Mouse (Mus musculus): ENCODE data around the gene Ngfr.

Gene Ngfr

DNA sequence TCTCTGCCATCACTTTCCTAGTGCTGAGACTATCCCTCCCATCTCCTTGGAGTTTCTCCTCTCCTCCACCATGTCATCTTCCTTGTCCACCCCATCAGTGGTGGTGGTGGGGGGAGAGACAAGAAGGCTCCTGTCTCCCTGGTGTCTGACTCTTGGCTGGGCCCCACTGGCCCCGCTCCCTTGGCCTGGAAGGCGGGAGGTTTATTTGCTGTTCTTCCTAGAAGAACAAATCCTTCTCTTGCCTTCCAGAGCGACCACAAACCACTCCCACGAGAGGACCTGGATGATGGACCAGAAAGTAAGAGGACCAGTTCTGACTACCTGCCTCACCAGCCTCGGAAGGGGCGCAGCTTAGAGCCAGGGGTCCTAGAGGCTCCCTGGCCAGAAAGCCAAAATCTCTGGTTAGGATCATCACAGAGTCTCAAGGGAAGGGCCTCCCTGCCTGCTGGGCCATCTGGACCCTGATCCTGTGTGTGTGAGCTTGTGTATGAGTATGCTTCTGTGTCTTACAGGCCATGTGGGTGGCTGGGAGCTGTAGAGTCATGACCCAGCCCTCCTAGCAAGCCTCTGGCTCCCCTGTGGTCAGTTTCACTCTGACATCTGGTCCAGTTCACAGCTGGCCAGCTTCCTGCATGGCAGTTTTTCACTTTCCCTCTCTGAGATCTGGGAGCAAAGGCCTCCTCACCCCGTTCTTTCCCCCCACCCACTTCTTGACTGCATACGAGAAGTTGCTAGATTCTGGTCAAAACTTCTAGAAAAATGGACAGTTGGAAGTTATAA lies 19.4 kb downstream of the Ngfr start:
- DNase-seq (ENCODE audit: low read depth, low spot score): no peak

DNA sequence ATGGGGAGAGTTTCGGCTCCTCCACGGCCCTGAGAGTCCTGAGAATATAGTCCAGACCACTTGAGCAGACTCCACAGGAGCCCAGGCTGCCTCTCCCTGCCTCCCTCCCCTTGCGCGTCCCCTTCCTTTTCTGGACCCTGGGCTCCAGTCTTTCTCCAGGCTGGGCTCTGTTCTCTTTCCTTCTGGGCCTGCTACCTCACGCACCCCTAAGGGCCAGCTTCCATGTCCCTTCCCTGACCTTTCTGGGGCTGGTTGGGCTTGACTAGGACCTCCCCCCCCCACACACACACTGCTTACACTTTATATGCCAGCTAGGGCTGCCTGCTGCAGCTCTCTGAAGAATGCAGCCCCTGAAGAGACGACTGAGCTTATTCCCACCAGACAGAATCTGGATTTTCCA lies 20.2 kb downstream of the Ngfr start:
- no peak for DNase-seq (ENCODE audit: low read depth, low spot score)

- no peak for DNase-seq (ENCODE audit: low read depth, low spot score)
Observed at GRCm38 (mm10) chr11:95565327-95565726, 22.2 kb downstream of the Ngfr start.

- DNase-seq (ENCODE audit: low read depth, low spot score): no peak
Observed at GRCm38 (mm10) chr11:95563849-95564248, 23.7 kb downstream of the Ngfr start.

- DNase-seq (ENCODE audit: low read depth, low spot score): no peak
Observed at GRCm38 (mm10) chr11:95560773-95561172, 26.8 kb downstream of the Ngfr start.

DNA sequence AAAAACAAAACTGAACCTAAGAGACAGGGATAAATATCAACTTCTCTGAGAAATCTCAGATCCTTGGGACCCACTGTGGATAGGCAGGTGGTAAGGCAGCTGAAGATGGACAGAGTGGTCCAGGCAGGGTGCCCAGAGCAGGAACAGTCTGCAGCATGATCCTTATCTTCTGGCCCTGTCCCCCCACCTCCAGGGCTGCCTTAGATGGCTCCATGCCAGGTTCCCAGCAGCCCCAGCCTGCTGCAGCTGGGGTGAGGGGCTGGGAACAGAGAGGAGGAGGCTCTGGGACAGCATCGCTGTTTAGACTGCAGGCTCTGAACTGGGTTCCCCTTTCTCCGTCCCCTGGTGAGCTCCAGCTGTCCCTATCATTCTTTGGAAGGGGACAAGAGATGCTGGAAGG lies 27.8 kb downstream of the Ngfr start:
- no peak for DNase-seq (ENCODE audit: low read depth, low spot score)

DNA sequence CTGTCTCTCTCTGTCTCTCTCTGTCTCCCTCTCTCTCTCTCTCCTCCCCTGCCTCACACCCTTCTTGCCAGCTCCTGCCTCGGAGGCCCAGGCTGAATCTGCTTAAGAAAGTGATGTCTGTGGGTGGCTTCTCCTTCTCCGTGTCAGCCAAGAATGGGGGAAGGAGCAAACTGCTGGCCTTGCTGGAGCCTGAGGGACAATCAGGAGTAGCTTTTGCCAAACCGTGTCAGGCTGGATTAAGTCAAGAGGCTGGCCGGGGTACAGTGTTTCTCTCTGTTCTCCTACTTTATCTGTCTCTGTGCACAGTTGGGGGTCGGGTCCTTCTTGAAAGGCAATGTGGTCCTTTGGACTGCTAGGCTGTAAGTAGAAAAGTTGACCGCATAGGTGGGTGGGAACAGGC lies 29.8 kb downstream of the Ngfr start:
- no peak for DNase-seq (ENCODE audit: low read depth, low spot score)

GRCm38 (mm10) chr11:95557032-95557431 lies 30.5 kb downstream of the Ngfr start:
- no peak for DNase-seq (ENCODE audit: low read depth, low spot score)

DNA sequence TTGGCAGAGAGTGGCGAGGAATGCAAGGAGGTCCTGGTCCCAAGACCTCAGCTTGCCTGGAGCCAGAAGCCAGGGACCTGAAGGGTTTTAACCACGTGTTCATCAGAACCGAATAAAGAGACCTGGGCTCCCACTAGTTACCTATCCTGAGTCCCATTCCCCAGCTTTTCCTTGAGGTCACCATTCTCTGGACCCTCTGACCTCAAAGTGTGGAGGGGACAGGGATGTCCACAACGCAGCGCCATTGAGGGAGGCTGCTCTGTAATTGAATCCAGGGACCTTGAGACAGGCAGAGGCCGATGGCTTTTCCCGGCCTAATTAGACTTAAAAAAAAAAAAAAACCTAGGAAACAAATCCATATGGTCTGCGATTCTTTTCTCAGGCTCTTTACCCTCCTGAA lies 32.3 kb downstream of the Ngfr start:
- no peak for DNase-seq (ENCODE audit: low read depth, low spot score)

- DNase-seq (ENCODE audit: low read depth, low spot score): no peak
Observed at GRCm38 (mm10) chr11:95550301-95551021, 37.1 kb downstream of the Ngfr start.

DNA sequence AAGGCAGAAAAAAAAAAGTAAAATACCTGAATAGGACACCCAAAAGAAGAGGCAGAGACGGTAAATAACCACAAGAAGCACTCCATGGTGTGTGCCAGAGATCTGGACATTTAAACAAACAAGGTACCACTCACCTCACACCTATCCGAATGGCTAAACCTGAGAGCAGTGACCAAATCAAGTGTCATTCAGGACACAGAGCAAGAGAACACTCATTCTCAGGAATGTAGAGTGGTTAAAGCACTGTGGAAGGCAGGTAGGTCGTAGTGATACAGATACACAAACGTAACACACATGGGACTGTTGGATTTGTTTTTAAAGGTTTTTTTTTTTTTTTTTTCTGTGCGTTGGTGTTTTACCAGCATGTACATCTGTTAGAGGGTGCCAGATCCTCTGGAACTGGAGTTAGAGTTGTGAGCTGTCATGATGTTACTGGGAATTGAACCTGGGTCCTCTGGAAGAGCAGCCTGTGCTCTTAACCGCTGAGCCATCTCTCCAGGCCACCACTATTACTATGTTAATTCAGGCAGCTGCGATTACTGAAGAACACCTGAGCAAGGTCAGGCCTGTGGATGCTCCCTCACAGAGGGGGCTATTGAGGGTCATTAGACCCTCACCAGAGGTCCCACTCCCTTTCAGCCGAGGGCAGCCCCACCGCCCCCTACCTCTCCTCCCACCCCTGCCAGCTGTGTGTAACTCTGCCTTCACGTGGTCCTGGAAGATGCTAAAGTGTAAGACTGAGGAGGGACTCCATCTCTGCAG lies 41.3 kb downstream of the Ngfr start:
- no peak for DNase-seq (ENCODE audit: low read depth, low spot score)

GRCm38 (mm10) chr11:95544546-95545327 lies 42.8 kb downstream of the Ngfr start:
- DNase-seq (ENCODE audit: low read depth, low spot score): no peak

- DNase-seq (ENCODE audit: low read depth, low spot score): no peak
Observed at GRCm38 (mm10) chr11:95540637-95541385, 46.7 kb downstream of the Ngfr start.

DNA sequence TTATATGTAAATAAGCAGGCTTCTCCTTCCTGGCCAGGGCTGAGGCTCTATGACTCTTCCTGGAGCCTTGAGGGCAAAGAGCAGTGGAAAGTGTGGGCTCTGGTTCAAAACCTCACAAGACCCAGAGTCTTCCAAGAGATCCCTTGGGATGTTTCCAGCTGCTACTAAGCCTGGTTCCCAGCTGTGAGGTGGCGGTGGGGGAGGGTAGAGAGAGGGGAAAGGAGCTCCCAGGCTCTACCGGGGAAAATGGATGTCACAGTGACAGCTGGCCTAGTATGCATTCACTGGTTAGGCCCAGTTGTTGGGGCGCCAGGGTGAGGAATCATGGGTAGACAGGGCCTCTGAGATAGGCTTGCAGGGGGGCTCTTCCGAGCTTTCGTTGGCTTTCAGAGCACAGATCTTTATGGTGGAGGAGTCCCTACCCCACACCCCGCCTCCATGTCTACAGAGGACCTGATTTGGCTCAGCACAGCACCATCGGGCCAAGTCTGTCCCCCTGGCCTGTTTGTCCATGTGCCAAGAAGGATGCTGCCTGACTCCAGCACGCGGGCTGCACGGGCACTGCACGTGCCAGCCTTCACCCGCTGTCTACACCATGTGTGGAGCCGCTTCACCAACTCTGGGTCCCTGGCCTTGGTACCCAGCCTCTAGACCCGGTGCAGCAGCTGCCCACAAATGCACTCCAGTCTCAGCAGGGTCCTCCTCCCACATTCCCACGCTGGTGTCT lies 49.0 kb downstream of the Ngfr start:
- DNase-seq (ENCODE audit: low read depth, low spot score): no peak

DNA sequence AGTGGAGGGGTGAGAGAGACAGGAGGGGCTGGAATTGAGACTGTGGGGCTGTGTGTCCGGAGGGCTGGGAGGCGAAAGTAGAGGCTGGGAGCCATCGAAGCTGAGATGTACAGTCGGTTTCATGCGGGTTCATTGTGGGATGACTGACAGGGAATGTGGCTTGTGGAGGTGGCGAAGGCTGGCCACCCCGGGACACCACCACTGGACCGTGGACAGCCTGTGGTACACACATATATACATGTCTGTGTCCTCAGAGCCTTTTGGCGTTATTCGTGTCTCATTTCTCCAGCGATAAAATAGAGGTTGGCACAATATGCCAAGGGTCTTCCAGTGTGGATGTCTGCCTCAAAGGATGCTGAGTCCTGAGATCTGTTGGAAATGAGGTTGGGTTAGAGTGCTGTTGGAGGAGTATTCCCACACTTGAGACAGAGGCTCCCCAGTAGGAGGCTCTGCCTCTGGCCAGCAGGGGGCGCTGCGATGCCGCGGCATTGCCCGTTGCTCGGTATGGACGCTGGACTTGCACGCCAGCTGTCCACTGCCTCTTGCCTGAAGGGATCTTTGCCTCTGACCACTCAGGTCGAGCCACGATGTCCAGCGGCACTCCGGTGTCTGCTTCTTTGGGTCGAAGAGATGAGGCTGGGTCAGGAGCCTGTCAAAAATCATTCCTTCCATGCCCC lies 53.9 kb downstream of the Ngfr start:
- no peak for DNase-seq (ENCODE audit: low read depth, low spot score)

DNA sequence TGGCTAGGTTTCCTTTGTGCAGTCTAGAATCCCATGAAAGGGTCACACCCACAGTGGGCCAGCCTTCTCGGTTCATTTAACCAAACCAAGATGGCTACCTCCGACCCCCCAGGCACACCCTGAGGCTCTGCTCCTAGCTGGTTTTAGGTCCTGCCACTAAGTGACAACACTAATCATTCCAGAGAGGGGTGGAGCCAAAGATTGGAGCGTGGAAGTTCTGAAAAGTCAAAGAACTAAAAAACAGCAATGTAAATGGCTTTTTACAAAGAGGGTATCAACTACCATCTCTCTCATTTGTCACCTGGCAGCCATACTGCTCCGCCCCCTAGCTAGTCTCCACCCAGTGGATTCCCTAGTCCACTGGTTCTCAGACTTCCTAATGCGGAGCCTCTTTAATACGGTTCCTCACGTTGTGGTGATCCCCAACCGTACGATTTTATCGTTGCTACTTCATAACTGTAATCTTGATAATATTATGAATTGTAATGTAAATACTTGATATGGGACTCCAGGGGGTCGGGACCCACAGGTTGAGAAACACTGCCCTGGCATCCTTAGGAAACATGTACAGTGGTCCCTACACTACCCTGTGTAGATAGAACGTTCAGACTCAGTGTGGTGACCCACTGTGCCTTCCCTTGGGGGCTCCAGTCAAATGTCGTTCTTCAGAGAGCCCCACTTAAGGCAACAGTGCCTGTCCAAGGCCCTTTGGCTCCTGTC lies 55.0 kb downstream of the Ngfr start:
- peak; percentile 75 for DNase-seq (ENCODE audit: low read depth, low spot score)

- no peak for DNase-seq (ENCODE audit: low read depth, low spot score)
Observed at GRCm38 (mm10) chr11:95528231-95528630, 59.3 kb downstream of the Ngfr start.

DNA sequence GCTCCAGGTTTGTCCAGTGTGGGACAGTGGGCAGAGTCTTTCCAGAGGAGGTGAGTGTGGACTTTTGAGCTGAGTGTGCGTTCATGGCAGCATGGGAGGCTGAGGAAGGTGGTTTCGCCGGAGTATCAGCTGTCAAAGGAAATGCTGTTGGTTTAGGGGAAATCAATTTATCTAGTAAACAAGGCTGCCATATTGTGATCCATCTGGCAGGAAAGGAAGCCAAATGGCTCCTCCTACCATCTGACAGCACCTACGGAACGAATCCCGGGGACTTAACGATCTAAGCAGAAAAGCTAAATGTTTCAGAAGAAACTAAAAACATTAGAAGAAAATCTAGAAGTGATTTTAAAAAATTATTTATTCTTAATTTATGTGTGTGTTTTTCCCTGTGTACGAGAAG lies 60.2 kb downstream of the Ngfr start:
- DNase-seq (ENCODE audit: low read depth, low spot score): no peak

GRCm38 (mm10) chr11:95521563-95521962 lies 66.0 kb downstream of the Ngfr start:
- DNase-seq (ENCODE audit: low read depth, low spot score): no peak

Measured in WW6 (cell line).